Mouse (Mus musculus) heart, postnatal 0 days (tissue): ENCODE measurements at regions not wholly inside any gene's neighbourhood (a gene's known extent, or its start where the extent isn't known, plus 50 kb on each side); places are given as distances from the start of the nearest gene placed in this dataset.

Source experiments
- ATAC-seq: fragments of 200-750 bp; cut with Nextera tagmentation; 2 replicates; pipeline ENCODE4 v1.8.0; 2017; ENCODE audit warnings: low read depth, moderate number of reproducible peaks, moderate library complexity; ENCODE audit not compliant: insufficient read depth
- DNase-seq: peaks from one replicate; pipeline ENCODE4 v3.0.0-alpha.2; 2016; ENCODE audit warnings: low spot score
- H3K27ac ChIP-seq: fragments of 300-500 bp; sonication (generic); 2 replicates; pipeline ENCODE4 v1.5.1; 2014; ENCODE audit warnings: low read depth, mild to moderate bottlenecking
- H3K27me3 ChIP-seq: fragments of 300-500 bp; sonication (generic); 2 replicates; pipeline ENCODE4 v1.6.1; 2014; ENCODE audit warnings: low read length, mixed read lengths; ENCODE audit not compliant: control insufficient read depth, insufficient read depth
- H3K36me3 ChIP-seq: fragments of 300-500 bp; sonication (generic); replicated peaks from 2 replicates; pipeline ENCODE4 v1.6.1; 2014; ENCODE audit warnings: low read length, mixed read lengths; ENCODE audit not compliant: control insufficient read depth, insufficient read depth
- H3K4me1 ChIP-seq: fragments of 300-500 bp; sonication (generic); 2 replicates; pipeline ENCODE4 v1.6.1; 2014; ENCODE audit warnings: antibody characterized with exemption; ENCODE audit not compliant: control insufficient read depth, insufficient read depth
- H3K4me2 ChIP-seq: fragments of 300-500 bp; sonication (generic); 2 replicates; pipeline ENCODE4 v1.6.1; 2014; ENCODE audit warnings: low read depth, mild to moderate bottlenecking, low read length, moderate library complexity
- H3K4me3 ChIP-seq: fragments of 300-500 bp; sonication (generic); 2 replicates; pipeline ENCODE4 v1.5.1; 2014; ENCODE audit warnings: low read depth, low read length
- H3K9ac ChIP-seq: fragments of 300-500 bp; sonication (generic); replicated peaks from 2 replicates; pipeline ENCODE4 v1.6.1; 2014; ENCODE audit warnings: low read depth, low read length, mixed read lengths
- H3K9me3 ChIP-seq: fragments of 300-500 bp; sonication (generic); replicated peaks from 2 replicates; pipeline ENCODE4 v1.6.1; 2016; ENCODE audit warnings: low read length; ENCODE audit not compliant: control insufficient read depth
- CTCF ChIP-seq: IDR thresholded peaks from 2 replicates; pipeline ENCODE4 v1.5.1; 2016; ENCODE audit warnings: antibody characterized with exemption, control low read depth, low read depth
- EP300 ChIP-seq: IDR thresholded peaks from 2 replicates; pipeline ENCODE4 v1.6.1; 2016; ENCODE audit warnings: antibody characterized with exemption, low read depth
- WGBS: fragments of 180-500 bp; shearing (Covaris S2); extraction: QIAGEN DNeasy Blood & Tissue Kit; methylation state at CpG from one replicate; pipeline ENCODE4 v1.1.7; 2014; 5-methylcytosine and 5-hydroxymethylcytosine counted together

GRCm38 (mm10) chr10:8998356-8998755, 112.5 kb upstream of the Sash1 start:
- TF ChIP-seq CTCF (no peak), EP300 (no peak)
- Histone ChIP-seq H3K9ac (no peak overlapping the region), H3K27me3 (no peaks in the 10 kb centered on the region), H3K27ac (0 out of 2 replicates have a peak overlapping the region, but pooled peaks have one; percentile 11), H3K36me3 (no peaks in the 10 kb centered on the region), H3K9me3 (no peaks in the 10 kb centered on the region), H3K4me3 (no peak overlapping the region), H3K4me1 (peaks cover 6% of the 10 kb centered on the region; the same call in 1 of the 2 replicates), H3K4me2 (no peak overlapping the region)
- ATAC-seq, result 0 out of 2 replicates have a peak, but pooled peaks have one; percentile 27
- DNase-seq, result no peak
- 17% methylated on average over 2 of the region's 2 CpGs for WGBS

- Histone ChIP-seq H3K4me1 (peaks cover 6% of the 10 kb centered on the region; the same call in 1 of the 2 replicates), H3K9ac (no peak overlapping the region), H3K36me3 (no peaks in the 10 kb centered on the region), H3K9me3 (no peaks in the 10 kb centered on the region), H3K27ac (no peak overlapping the region), H3K27me3 (no peaks in the 10 kb centered on the region), H3K4me3 (no peak overlapping the region), H3K4me2 (no peak overlapping the region)
- peak; percentile 36; the same call in 1 of the 2 replicates for ATAC-seq
- TF ChIP-seq CTCF (no peak), EP300 (no peak)
- no peak for DNase-seq
- 9% methylated on average over 3 of the region's 3 CpGs for WGBS
Measured at GRCm38 (mm10) chr10:8995097-8995496, 109.2 kb upstream of the Sash1 start.

GRCm38 (mm10) chr10:8986339-8986738, 100.5 kb upstream of the Sash1 start:
- Histone ChIP-seq H3K4me3 (no peak overlapping the region), H3K27me3 (no peaks in the 10 kb centered on the region), H3K4me2 (no peak overlapping the region), H3K9ac (no peak overlapping the region), H3K4me1 (no peaks in the 10 kb centered on the region), H3K9me3 (no peaks in the 10 kb centered on the region), H3K36me3 (no peaks in the 10 kb centered on the region), H3K27ac (no peak overlapping the region)
- ATAC-seq (no peak), DNase-seq (no peak)
- 87% methylated on average over 7 of the region's 7 CpGs for WGBS
- TF ChIP-seq EP300, result no peak
- TF ChIP-seq CTCF, result no peak

GRCm38 (mm10) chr10:8983347-8983746, 97.5 kb upstream of the Sash1 start:
- no peak for DNase-seq
- TF ChIP-seq CTCF (no peak), EP300 (no peak)
- Histone ChIP-seq H3K36me3 (no peaks in the 10 kb centered on the region), H3K4me2 (no peak overlapping the region), H3K9me3 (no peaks in the 10 kb centered on the region), H3K4me3 (no peak overlapping the region), H3K27ac (no peak overlapping the region), H3K9ac (no peak overlapping the region), H3K27me3 (no peaks in the 10 kb centered on the region), H3K4me1 (no peaks in the 10 kb centered on the region)
- no peak for ATAC-seq
- 83% methylated on average over 4 of the region's 4 CpGs for WGBS

- DNase-seq, result no peak
- Histone ChIP-seq H3K27me3 (no peaks in the 10 kb centered on the region), H3K4me2 (no peak overlapping the region), H3K27ac (no peak overlapping the region), H3K4me3 (no peak overlapping the region), H3K9ac (no peak overlapping the region), H3K4me1 (no peaks in the 10 kb centered on the region), H3K36me3 (no peaks in the 10 kb centered on the region), H3K9me3 (no peaks in the 10 kb centered on the region)
- TF ChIP-seq CTCF (no peak), EP300 (no peak)
- no peak for ATAC-seq
- whole genome bisulfite sequencing, result 91% methylated on average over 1 of the region's 1 CpGs
Measured at GRCm38 (mm10) chr10:8980568-8980967, 94.7 kb upstream of the Sash1 start.

- no peak overlapping the region for H3K4me3 ChIP-seq
- no peaks in the 10 kb centered on the region for H3K27me3 ChIP-seq
- TF ChIP-seq EP300, result no peak
- TF ChIP-seq CTCF, result no peak
- no peak overlapping the region for H3K27ac ChIP-seq
- DNase-seq (no peak), ATAC-seq (no peak)
- H3K36me3 ChIP-seq, result no peaks in the 10 kb centered on the region
- H3K4me2 ChIP-seq, result no peak overlapping the region
- no peaks in the 10 kb centered on the region for H3K9me3 ChIP-seq
- no peak overlapping the region for H3K9ac ChIP-seq
- H3K4me1 ChIP-seq, result no peaks in the 10 kb centered on the region
- WGBS, result 90% methylated on average over 3 of the region's 3 CpGs
Measured at GRCm38 (mm10) chr10:8978595-8978994, 92.7 kb upstream of the Sash1 start.
